Mouse (Mus musculus) layer of hippocampus, adult 9-11 months (tissue): Measurements from ENCODE around the gene Skida1.
"Not testable (repeated sequence)": the region's sequence is repeated elsewhere in the genome, so short reads cannot be mapped to it uniquely, and the experiment has no call there.

Experiments used
- DNase-seq: peaks from one replicate; pipeline ENCODE4 v3.0.0; 2022

Gene Skida1

GRCm38 (mm10) chr2:18048453-18049075 lies at the start of gene Skida1:
Gene Skida1 (minus strand): TSS chr2:18049051.
- DNase-seq: no peak

- no peak for DNase-seq
These were observed 47.0 kb upstream of the Skida1 start for GRCm38 (mm10) chr2:18095804-18096203.

GRCm38 (mm10) chr2:18094319-18094718 lies 45.5 kb upstream of the Skida1 start:
- DNase-seq: no peak

GRCm38 (mm10) chr2:18093858-18094257 lies 45.0 kb upstream of the Skida1 start:
- DNase-seq: no peak

- not testable (repeated sequence) for DNase-seq
These were observed 38.8 kb upstream of the Skida1 start for GRCm38 (mm10) chr2:18087695-18088094.

GRCm38 (mm10) chr2:18080182-18080860 lies 31.5 kb upstream of the Skida1 start:
- DNase-seq: no peak

GRCm38 (mm10) chr2:18071947-18072346 lies 23.1 kb upstream of the Skida1 start:
- DNase-seq: no peak

GRCm38 (mm10) chr2:18068071-18068796 lies 19.4 kb upstream of the Skida1 start:
- DNase-seq: no peak

- no peak for DNase-seq
These were observed 17.6 kb upstream of the Skida1 start for GRCm38 (mm10) chr2:18066436-18066835.

GRCm38 (mm10) chr2:18065708-18066030 lies 16.8 kb upstream of the Skida1 start:
- DNase-seq: no peak

GRCm38 (mm10) chr2:18064941-18065707 lies 16.3 kb upstream of the Skida1 start:
- peak; percentile 80 for DNase-seq

- peak; percentile 94 for DNase-seq
These were observed 15.6 kb upstream of the Skida1 start for GRCm38 (mm10) chr2:18064356-18064858.

- DNase-seq: peak; percentile 68
These were observed 15.0 kb upstream of the Skida1 start for GRCm38 (mm10) chr2:18063763-18064251.

- no peak for DNase-seq
These were observed 11.5 kb upstream of the Skida1 start for GRCm38 (mm10) chr2:18060396-18060795.

GRCm38 (mm10) chr2:18059891-18060290 lies 11.0 kb upstream of the Skida1 start:
- DNase-seq: no peak

GRCm38 (mm10) chr2:18059063-18059462 lies 10.2 kb upstream of the Skida1 start:
- no peak for DNase-seq

- no peak for DNase-seq
These were observed 9.4 kb upstream of the Skida1 start for GRCm38 (mm10) chr2:18058146-18058708.

- DNase-seq: peak; percentile 53
These were observed 8.7 kb upstream of the Skida1 start for GRCm38 (mm10) chr2:18057336-18058145.

GRCm38 (mm10) chr2:18056786-18057255 lies 8.0 kb upstream of the Skida1 start:
- DNase-seq: peak; percentile 92

- DNase-seq: peak; percentile 95
These were observed 7.3 kb upstream of the Skida1 start for GRCm38 (mm10) chr2:18055929-18056785.
